Mouse (Mus musculus) 416B (cell line): ENCODE data around the gene Tmem274.
A peak's percentile ranks its signal among the peaks of the same experiment; 100 is the strongest.

ENCODE experiments used
- DNase-seq: peaks from one replicate; pipeline ENCODE4 v3.0.0; 2011; ENCODE audit warnings: low read depth

Gene Tmem274

DNA sequence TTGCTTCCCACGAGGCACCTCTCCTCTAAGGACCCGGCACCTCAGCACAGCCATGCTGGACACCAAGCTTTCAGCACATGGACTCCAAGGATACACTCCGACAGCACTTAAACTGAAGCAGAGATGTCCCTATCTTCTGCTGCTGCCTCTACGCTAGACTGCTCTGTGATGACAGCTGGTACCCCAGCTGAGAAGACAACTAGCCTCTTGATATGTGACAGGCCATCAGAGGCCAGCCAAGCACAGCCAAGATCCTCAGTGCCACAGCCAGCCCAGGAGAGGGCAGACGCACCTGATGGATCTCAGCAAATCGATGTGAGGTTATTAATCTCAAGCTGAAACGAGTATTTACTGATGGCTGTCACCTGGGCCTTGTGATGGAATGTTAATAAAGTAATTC lies 2.1 kb upstream of the Tmem274 start:
- DNase-seq: no peak

DNA sequence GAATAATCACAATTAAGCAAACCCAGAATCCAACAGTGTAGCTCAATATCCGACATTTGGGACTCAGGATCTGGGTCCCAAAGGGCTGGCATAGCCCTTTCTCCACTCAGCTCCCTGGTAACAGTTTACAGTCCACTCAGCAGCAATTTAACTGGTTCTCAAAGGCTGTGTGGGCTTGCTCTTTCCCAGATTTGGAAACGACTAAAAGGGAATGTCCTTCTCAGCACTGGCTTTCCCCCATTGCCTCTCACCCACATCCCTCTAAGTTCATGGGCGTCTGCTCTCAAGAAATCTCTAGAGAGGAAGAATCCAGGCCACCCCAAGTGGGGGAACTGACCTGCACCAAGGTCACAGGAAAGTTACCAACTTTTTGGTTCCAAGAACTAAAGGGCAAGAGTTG lies 7.4 kb downstream of the Tmem274 start:
- no peak for DNase-seq

DNA sequence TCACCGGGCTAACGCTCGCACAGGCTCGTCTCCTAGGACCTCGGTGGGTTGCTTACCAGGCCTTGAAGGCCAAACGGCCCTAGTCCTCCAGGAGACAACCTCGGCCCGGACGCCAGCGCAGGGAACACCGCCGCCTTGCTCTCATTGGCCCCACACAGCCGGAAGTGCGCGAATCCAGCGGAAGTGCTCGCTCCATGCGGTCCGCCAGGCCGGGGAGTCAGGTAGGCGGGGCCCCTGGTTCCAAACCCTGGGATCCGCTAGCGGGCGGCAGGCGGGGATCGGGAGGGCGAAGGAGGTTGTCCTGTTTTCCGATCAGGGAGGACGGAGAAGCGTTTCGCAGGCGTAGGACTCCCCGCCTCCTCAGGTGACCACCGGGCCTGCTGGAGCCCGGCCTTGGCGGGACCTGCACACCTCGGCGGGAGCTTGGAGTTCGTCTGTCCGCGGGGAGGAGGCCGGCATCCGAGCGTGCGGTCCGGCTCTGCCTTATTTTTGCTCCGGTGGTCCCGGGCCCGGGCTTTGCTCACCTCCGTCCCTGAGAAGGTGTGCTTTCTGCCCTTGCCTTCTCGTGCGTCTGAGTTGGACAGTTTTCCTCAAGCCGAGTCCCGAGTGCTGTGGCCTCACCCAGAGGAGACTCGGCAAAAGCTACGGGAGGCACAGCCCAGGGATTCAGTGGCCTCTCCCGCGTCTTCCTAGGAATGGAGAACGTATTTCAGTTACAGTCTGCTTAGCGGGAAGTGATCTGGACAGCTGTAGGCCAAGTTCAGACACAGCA lies 8.1 kb downstream of the Tmem274 start, which contains the start of the genes Nmnat1 and Lzic:
Gene Nmnat1 (minus strand): TSS at position 150 of the 772 bp plus-strand sequence.
Gene Lzic (plus strand): TSS at position 177 of the 772 bp plus-strand sequence.
- DNase-seq: peak; percentile 95

DNA sequence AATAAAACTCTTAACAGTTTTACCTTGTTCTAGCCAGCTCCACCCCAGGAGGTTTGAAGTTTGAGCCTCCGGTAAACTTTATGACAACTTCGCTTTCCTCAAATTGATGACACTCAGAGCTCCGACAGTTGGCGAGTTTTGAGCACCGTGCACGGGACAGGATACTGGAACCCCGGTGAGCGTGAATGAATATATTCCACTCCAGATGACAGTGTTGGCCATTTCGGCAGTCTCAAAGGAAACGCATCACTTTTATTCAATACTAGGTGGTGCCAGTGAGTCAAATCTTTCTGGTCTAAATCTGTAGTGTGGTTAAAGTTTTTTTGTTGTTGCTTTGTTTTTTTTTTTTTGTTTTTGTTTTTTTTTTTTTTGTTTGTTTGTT lies 8.6 kb downstream of the Tmem274 start:
- DNase-seq: peak; percentile 71

DNA sequence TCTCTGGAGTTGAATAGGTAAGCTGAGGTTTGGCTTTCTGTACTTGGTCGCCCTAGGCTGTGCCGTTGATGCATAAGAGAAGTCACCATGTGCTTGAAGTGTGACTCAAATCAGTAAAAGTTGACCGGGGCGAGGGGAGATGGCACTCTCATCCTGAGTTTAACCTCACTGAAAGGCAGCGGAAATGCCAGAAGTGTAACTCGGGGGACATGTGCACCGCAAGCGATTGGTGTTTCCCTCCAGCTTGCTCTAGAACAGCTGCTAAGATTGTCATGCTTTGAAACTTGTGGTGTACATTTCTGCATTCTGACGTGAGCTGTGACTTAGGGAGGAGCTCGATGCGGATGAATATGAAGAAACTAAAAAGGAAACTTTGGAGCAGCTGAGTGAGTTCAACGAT lies 10.6 kb downstream of the Tmem274 start:
- no peak for DNase-seq

DNA sequence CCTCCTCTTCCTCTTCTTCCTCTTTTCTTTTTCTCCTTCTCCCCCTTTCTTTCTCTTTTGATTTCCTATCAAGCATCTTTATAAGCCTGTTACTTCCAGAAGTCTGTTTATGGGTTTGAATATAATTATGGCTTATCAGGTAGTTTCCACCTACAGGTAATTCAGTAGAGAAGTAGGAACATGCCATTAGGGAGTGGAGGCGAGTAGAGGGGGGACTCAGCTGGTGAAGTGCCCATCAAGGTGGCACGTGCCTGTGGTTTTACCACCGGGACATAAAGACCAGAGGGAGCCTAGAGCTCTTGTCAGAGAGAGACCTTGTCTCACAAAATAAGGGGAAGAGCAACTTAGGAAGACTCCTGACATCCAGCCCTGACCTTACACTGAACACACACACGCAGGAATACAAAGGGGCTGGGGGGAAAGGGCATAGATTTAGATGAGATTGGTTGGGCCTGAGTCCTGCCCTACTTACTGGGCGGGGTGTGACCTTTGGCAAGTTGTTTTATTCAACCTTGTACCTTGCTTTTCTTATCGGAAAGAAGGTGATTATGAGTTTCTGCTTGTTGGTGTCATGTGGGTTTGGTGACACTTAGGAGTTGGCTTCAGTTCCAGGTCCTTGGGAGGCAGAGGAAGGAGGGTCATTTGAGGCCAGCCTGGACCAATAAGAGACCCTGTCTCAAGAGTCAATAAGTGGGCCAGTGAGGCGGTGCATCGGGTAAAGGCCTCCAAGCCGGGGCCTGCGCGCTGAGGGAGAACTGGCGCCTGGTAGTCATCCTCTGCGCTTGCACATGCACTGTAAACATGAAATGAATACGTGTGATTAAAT lies 12.4 kb downstream of the Tmem274 start:
- no peak for DNase-seq

DNA sequence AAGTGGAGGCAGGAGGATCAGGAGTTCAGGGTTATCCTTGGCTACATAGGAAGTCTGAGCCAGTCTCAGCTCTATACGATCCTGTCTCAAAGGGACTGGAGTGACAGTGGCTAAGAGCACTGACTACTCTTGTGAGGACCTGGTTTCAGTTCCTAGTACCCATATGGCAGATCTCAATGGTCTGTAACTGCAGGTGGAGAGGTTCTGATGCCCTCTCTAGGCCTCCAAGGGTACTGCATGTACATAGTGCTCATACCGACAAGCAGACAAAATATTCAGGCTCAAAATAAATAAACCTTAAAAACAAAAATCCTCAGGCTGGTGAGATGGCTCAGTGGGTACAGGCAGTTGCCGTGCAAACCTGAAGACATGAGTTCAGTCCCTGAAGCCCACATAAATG lies 14.0 kb downstream of the Tmem274 start:
- peak; percentile 31 for DNase-seq

DNA sequence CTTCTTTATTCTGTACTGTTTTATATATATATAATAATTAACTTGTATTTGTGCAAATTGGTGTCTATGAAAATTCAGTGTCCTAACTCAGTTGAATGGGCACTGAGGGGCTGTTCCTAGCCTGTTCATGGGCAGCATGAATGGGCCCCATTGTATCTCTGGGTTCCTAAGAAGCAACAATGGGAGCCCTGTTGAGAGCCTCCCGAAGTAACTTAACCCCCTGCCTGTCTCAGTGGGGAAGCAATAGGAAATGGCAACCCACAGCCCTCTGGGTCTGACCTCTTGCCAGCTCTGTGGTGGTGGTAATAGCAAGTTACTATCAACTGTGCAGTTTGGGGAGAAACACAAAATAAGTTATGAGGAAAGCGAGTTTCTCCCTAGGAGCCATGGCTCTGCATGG lies 19.4 kb downstream of the Tmem274 start:
- DNase-seq: no peak

DNA sequence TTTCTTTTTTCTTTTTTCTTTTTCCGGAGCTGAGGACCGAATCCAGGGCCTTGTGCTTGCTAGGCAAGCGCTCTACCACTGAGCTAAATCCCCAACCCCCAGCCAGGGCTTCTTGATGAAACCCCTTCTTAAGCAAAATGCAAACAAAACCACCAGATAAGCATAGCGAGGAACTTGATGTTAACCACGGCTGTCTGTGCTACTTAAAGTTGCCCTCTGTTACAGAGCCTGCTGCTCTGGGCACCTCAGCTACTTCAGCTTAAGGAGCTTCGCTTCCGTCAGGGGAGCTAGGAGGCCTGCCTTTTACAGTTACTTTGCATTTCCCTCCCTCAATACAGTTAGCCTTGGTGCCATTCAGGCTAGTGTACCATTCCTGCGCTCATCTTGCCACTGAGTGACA lies 21.7 kb downstream of the Tmem274 start:
- no peak for DNase-seq

DNA sequence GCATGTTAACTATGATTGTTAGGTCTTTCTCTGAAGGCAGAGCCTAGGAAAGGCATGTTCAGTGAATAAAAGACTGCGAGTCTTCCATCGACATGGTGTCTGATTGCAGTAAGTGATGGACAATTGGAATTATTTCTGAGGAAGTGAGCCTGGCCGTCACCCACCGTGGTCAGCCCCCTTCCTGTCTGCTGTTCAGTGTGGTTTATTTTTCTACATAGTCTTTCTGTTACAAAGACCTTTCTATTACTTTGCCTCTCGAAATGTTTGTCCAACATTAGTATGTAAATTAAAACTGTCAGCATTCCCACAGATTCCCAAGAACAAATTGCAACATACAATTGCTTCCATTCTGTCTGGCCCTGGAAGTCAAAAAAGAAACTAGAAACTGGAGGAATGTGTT lies 22.6 kb downstream of the Tmem274 start:
- DNase-seq: peak; percentile 18

DNA sequence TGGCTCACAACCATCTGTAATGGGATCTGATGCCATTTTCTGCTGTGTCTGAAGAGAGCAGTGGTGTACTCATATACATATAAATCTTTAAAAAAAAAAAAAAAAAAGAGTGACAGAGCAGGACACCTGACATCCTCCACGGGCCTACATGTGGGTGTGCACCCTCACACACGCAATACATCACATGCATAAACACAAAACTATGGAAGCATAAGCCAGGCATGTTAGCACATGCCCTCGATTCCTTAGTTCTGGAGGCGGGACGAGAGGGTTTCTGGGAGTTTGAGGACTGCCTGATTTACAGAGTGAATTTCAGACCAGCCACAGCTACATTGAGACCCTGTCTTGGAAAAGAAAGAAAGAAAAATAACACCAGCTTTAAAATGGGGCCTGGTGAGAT lies 27.2 kb downstream of the Tmem274 start:
- DNase-seq: no peak

DNA sequence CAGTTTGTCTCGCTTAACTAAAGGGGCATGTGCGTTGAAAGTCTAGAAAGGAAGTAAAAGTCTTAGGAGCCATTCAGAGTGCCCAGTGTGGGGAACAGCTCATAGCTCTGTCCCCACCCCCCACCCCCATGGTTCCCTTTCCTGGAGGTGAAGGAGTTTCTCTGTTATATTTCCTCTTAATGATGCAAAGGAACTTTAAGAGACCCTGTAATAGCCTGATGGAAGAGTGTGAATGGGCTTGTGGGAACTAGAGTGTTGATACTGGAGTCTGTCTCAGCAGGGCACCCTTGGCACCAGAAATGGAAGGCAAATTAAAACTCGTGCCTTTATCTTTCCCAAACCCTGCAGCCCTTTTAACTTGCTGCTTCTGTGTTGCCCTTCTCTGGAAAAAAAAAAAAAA lies 27.7 kb downstream of the Tmem274 start:
- DNase-seq: peak; percentile 41

DNA sequence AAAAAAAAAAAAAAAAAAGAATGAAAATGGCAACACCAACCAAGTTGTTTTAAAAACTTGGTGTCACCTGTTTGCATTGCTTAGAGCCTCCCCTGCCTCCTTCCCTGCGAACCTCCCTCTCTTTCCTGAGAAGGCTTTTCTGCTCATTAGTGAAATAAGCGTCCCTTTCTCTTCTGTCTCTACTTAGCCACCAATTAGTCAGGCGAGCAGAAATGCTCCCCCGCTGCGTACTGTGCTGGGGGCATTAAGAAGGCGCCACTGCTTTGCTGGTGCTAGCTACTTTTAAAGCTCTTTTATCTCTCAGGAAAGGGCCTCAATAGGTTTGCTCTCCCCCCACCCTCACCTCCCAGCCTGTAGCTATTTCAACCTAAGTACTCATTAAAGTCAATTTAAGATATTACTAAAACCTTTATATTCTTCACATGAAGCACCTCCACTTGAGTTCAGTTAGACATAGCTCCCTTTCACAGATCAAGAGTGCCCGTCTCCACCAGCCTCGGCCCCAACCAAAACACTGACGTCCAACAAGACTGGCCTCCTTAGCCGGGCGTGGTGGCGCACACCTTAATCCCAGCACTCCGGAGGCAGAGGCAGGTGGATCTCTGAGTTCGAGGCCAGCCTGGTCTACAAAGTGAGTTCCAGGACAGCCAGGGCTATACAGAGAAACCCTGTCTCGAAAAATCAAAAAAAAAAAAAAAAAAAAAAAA lies 28.2 kb downstream of the Tmem274 start:
- no peak for DNase-seq

DNA sequence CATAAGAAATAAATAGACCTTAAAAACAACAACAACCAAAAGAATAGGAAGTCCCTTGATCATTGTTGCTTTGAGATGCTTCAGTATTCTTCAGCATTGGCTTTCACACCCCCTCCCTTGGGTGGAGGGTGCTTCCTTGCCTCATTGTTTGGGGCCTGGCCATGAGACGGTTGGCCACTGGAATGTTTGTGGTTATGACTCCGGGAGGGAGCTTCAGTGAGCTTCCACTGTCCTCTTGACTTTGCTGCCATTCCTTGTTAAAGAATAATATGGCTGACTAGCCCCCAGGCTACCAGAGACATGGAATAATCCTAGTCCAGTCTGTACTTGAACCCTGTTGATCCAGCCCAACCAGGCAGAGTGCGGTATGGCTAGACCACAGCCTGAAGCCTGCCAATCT lies 29.7 kb downstream of the Tmem274 start:
- no peak for DNase-seq

DNA sequence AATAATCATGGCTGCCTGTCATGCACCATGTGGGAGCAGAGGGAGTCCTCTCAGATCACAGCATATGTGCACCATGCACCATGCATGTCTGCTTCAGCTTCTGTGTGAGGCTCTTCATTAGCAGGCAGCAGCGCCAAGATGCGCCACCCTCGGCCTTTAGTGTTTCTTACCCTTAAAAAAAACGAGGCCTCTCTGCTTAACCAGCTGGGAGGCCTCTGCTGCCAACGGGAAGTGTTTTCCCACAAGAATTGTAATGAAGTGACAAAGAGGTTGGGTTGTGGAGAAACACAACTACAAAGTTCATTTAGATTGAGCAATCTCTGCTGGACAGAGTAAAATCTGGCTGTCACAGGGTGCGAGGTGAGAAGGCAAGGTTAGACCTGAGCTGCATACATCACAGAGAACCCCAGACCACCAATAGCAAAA lies 34.1 kb downstream of the Tmem274 start:
- peak; percentile 40 for DNase-seq

DNA sequence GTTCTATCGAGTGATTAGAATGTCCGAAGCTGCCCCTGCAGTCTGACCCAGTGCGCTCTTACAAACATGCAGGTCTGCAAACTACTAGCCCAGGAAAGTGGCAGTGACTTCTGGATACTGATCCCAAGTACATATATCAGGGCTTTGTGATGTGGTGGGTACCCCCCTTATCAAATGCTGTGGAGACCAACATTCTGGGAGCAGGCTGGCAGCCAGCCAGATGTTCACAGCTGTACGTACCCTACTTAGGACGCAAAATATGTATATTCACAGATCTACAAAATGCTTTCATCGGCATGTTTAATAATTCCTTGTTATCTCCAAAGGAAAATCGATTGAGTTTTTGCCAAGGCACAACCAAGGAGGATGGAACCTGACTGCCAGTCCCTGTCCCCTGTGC lies 34.9 kb downstream of the Tmem274 start:
- no peak for DNase-seq

DNA sequence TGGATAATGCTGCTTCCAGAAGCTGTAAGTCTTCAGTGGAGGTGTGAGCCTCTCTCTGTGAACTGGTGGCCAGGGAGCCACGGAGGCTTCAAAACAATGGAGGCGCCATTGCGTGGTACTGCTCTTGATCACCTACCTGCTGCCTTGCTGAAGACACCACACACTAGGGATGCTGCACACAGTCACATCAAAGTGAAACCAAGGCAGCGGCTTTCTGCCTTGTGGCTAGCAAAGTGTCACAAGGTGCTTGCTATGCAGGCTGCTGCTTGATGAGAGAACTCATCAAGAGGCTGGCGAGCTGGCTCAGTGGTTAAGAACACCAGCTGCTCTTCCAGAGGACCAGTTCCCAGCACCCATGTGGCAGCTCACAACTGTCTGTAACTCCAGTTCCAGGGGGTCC lies 38.5 kb downstream of the Tmem274 start:
- no peak for DNase-seq

DNA sequence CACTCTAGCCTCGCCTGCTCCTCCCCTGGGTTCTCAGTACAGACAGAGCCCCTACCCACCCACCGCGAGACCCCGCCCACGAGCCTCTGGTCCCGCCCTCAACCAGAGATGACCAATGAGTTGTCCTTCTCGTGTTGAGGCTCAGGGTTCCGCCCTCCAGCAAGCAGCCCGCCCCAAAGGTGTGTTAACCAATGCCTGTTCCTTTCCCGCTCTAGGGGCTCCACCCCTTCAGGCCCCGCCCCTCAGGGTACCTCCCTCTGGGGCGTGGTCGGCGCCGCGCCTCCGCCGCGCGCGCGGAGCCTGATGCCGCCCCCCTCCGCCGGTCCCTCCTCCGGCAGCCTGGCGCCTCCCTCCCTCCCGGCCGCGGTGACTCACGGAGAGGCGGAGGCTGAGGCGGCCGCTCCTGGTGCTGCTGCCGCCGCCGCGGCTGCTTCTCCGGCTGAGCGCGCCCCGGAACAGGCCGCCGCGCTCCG lies 40.7 kb downstream of the Tmem274 start, which contains the start of gene Ctnnbip1:
Gene Ctnnbip1 (plus strand): TSS at position 369 of the 473 bp plus-strand sequence.
- DNase-seq: peak; percentile 97

DNA sequence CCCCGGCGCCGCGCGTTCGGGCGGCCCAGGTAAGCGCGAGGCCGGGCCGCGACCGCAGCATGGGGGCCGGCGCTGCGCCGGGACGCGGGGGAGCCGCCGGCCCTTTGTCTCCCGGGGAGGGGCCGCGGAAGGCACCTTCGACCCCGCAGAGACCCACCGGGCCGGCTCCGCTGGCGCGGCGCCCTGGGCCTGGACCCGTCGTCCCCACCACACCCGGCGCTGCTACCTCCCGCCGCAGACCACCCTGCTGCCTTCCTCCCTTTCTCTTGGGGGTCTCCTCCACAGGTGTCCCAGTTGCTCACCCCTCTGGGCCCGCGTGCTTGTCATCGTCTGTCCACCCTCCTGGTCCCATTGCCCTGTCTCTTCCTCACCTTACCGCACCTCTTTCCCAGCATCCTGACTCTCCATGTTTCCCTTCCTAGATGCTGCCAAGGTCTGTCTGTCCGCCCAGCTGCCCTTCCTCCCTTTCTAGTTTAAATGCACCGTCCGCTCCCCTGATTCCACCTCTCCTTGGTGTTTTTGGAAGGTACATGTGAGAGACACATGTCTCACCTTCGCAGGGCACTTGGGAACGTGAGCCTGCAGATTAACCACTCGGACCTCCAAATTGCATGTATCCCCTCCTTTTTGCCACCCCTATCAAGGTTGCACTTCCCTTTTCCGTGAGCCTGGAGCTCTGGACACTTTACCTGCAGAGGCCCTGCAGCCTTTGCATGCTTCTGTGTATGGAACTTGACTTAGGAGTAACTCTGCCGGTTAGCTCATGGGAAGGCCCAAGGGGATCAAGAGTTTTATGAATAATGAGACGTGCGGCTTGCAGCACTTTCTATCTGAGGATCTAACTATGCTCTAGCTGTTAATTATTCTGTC lies 41.4 kb downstream of the Tmem274 start:
- DNase-seq: no peak

DNA sequence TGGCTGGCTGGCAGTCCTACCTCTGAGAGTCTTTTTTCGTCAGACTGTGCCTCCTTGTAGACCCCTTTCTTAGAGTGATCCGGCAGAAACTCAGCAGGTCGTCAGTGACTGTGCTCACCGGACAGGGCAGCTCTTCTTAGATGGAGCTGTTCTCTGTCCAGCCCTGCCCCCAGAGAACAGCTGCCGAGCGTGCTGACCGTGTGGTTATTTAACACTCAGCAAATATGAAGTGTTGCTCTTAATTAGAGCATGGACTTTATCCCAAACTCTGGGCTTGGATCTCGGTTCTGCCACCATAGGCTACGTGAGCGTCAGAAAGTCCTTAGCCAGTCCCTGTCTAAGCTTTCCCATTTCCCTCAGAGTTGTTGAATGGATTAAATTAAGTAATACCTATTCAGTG lies 44.1 kb downstream of the Tmem274 start:
- no peak for DNase-seq

DNA sequence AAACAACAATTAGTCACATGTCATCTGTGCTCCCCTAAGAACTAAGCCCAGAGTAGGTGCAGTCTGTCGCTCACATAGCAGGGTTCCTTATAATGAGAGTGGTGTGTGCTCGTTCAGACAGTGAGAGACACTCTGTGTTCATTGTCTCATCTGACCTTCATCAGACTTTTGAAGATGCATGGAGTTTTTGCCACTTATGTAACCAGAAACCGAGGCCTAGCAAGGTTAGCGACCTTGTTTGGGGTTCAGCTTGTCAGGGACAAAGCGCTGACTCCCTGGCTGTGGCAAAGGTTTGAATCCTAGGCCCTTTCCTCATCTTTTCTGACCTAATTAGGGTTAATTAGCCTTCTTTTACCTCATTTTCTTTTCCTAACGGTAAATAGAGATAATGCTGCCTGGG lies 46.8 kb downstream of the Tmem274 start:
- no peak for DNase-seq
